Mouse (Mus musculus): Measurements from ENCODE around the gene Ppm1l.

The Ppm1l gene

GRCm38 (mm10) chr3:69494233-69495010 lies 177.8 kb downstream of the Ppm1l start:
- no peak for DNase-seq (ENCODE audit: low read depth)

GRCm38 (mm10) chr3:69497178-69497577 lies 180.5 kb downstream of the Ppm1l start:
- DNase-seq (ENCODE audit: low read depth) = no peak

- no peak for DNase-seq (ENCODE audit: low read depth)
Measured at GRCm38 (mm10) chr3:69502009-69502408, 185.3 kb downstream of the Ppm1l start.

- no peak for DNase-seq (ENCODE audit: low read depth)
Measured at GRCm38 (mm10) chr3:69502527-69502926, 185.9 kb downstream of the Ppm1l start.

- DNase-seq (ENCODE audit: low read depth) = no peak
Measured at GRCm38 (mm10) chr3:69505090-69505489, 188.4 kb downstream of the Ppm1l start.

- DNase-seq (ENCODE audit: low read depth) = no peak
Measured at GRCm38 (mm10) chr3:69506352-69506751, 189.7 kb downstream of the Ppm1l start.

- DNase-seq (ENCODE audit: low read depth) = no peak
Measured at GRCm38 (mm10) chr3:69509411-69509952, 192.8 kb downstream of the Ppm1l start.

- DNase-seq (ENCODE audit: low read depth) = no peak
Measured at GRCm38 (mm10) chr3:69511881-69512280, 195.2 kb downstream of the Ppm1l start.

GRCm38 (mm10) chr3:69512402-69512801 lies 195.7 kb downstream of the Ppm1l start:
- DNase-seq (ENCODE audit: low read depth) = no peak

GRCm38 (mm10) chr3:69515730-69516350 lies 199.2 kb downstream of the Ppm1l start:
- DNase-seq (ENCODE audit: low read depth) = no peak

- no peak for DNase-seq (ENCODE audit: low read depth)
Measured at GRCm38 (mm10) chr3:69519188-69519587, 202.5 kb downstream of the Ppm1l start.

GRCm38 (mm10) chr3:69519789-69520558 lies 203.3 kb downstream of the Ppm1l start:
- DNase-seq (ENCODE audit: low read depth) = no peak

GRCm38 (mm10) chr3:69522270-69522669 lies 205.6 kb downstream of the Ppm1l start:
- no peak for DNase-seq (ENCODE audit: low read depth)

GRCm38 (mm10) chr3:69524356-69525071 lies 207.9 kb downstream of the Ppm1l start:
- DNase-seq (ENCODE audit: low read depth) = no peak

- no peak for DNase-seq (ENCODE audit: low read depth)
Measured at GRCm38 (mm10) chr3:69525072-69525529, 208.4 kb downstream of the Ppm1l start.

- DNase-seq (ENCODE audit: low read depth) = no peak
Measured at GRCm38 (mm10) chr3:69527384-69527783, 210.7 kb downstream of the Ppm1l start.

- DNase-seq (ENCODE audit: low read depth) = no peak
Measured at GRCm38 (mm10) chr3:69529576-69529975, 212.9 kb downstream of the Ppm1l start.

GRCm38 (mm10) chr3:69531511-69531910 lies 214.8 kb downstream of the Ppm1l start:
- DNase-seq (ENCODE audit: low read depth) = no peak

GRCm38 (mm10) chr3:69532687-69533086 lies 216.0 kb downstream of the Ppm1l start:
- DNase-seq (ENCODE audit: low read depth) = no peak

GRCm38 (mm10) chr3:69535486-69535885 lies 218.8 kb downstream of the Ppm1l start:
- no peak for DNase-seq (ENCODE audit: low read depth)

GRCm38 (mm10) chr3:69535941-69536647 lies 219.4 kb downstream of the Ppm1l start:
- DNase-seq (ENCODE audit: low read depth) = no peak
